Mouse (Mus musculus): ENCODE measurements around the gene Atg7.

DNA sequence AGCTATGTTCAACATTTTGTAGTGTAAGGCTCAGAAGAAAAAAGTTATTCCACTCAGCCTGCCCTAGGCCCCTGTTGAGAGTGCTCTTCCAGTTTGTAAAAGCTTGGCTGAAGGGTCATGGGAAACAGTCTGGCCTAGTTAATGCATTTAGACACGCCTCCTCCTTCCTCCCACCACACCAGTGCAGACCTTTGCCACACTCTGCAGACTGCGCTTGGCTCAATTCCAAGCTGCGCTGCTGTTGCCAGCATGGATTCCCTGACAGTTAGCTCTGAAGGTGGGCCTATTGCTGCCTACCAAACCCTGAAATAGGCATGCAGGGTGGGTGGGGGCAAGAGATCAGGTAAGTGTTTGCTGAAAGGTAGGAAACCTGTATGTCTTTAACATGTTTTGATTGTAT, 9.3 kb downstream of the Atg7 start:
- TF ChIP-seq CTCF (IDR thresholded peaks at IDR 0.05; ENCODE audit: low read depth) (no peak), EP300 (optimal IDR thresholded peaks at IDR 0.05) (no peak)

Measured in stomach, postnatal 0 days (tissue).